Mouse (Mus musculus) CD4-positive, CD25-positive, alpha-beta regulatory T cell (primary cell): Measurements from ENCODE around the gene Hist1h2bc. TPM values are rescaled to one million over a fixed set of nuclear protein-coding genes. Genes with fewer than 3 reads are reported as not detected.

Experiments
- polyA plus RNA-seq: library from polyadenylated mRNA; unstranded; fragments of 100-300 nt; shearing (Covaris generic); gene quantifications from one replicate; pipeline ENCODE4 v1.2.1, GENCODE M21; 2017

The Hist1h2bc gene
- 10.5 TPM for polyA plus RNA-seq

DNA sequence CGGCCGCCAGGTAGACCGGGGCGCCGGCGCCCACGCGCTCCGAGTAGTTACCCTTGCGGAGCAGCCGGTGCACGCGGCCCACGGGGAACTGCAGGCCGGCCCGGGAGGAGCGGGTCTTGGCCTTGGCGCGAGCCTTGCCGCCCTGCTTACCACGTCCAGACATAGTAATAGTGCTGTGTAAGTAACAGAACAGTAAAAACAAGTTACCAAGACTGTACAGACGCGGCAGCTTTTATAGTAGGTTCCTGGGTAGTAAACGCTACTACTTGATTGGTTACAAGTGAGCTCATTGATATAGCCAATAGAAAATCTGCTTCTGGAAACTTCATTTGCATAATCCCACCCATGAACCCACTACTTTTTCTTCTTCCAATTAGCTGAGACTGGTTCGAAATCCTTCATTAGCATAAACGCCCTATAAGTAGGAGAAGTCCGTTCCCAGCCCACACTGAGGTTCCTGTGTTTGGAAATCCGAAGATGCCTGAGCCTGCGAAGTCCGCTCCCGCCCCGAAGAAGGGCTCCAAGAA, at the start of gene Hist1h2bc, which contains the start of gene Hist1h2ac:
Hist1h2bc (plus strand) TSS at position 445 of the 527 bp plus-strand sequence.
Hist1h2ac (minus strand) TSS at position 194 of the 527 bp plus-strand sequence.

DNA sequence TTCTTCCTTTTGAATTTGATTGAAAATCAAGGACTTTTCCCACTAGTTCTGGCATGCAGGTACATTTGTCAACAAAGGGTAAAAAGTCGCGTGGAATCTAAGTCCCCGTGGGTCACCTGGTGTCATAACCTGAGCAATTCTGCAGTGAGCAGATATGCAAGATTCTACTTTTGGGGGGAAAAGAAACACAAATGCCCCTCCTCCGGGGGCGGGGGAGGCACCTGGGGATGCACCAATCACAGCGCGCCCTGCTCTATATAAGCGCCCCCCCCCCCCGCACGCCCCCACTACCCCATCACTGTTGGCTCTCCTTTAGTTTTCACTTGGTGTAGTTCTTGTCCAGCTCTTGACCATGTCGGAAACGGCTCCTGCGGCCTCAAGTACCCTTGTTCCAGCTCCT, 11.5 kb downstream of the Hist1h2bc start, which contains the start of gene Hist1h1t:
Hist1h1t (plus strand) TSS at position 301 of the 400 bp plus-strand sequence.

GRCm38 (mm10) chr13:23698300-23698693, 14.3 kb downstream of the Hist1h2bc start, which contains the start of gene Hist1h4c:
Gene Hist1h4c, minus strand, starts transcription at chr13:23698454.

GRCm38 (mm10) chr13:23710374-23711089, 26.5 kb downstream of the Hist1h2bc start, which contains the start of gene Hfe:
Gene Hfe, minus strand, starts transcription at chr13:23710854.

GRCm38 (mm10) chr13:23738677-23739068, 54.7 kb downstream of the Hist1h2bc start, which contains the start of gene Hist1h1c:
Gene Hist1h1c, plus strand, starts transcription at chr13:23738808.

Other genes with a start within 250 kb of the Hist1h2bc start
- gene Btn1a1, start 218.3 kb upstream of the Hist1h2bc start, polyA plus RNA-seq = 0.05 TPM
- gene Btn2a2, start 195.3 kb upstream of the Hist1h2bc start, polyA plus RNA-seq = not detected
- 5.1 TPM for gene Hist1h4h, start 153.1 kb upstream of the Hist1h2bc start, polyA plus RNA-seq
- not detected for gene Hist1h2af, start 150.3 kb upstream of the Hist1h2bc start, polyA plus RNA-seq
- 0.53 TPM for gene Hist1h3g, start 148.8 kb upstream of the Hist1h2bc start, polyA plus RNA-seq
- gene Hist1h2bh, start 140.8 kb upstream of the Hist1h2bc start, polyA plus RNA-seq = not detected
- 0.37 TPM for gene Hist1h3f, start 140.1 kb upstream of the Hist1h2bc start, polyA plus RNA-seq
- gene Hist1h4f, start 132.6 kb upstream of the Hist1h2bc start, polyA plus RNA-seq = 0.66 TPM
- gene Hist1h1d, start 130.9 kb upstream of the Hist1h2bc start, polyA plus RNA-seq = 0.60 TPM
- gene Hist1h3e, start 121.8 kb upstream of the Hist1h2bc start, polyA plus RNA-seq = 2.0 TPM
- 4.5 TPM for gene Hist1h2ae, start 113.0 kb upstream of the Hist1h2bc start, polyA plus RNA-seq
- gene Hist1h2bg, start 112.8 kb upstream of the Hist1h2bc start, polyA plus RNA-seq = 3.0 TPM
- 0.68 TPM for gene Hist1h2bf, start 110.0 kb upstream of the Hist1h2bc start, polyA plus RNA-seq
- gene Hist1h2ad, start 109.8 kb upstream of the Hist1h2bc start, polyA plus RNA-seq = not detected
- gene Hist1h3d, start 108.4 kb upstream of the Hist1h2bc start, polyA plus RNA-seq = 0.18 TPM
- gene Hist1h4d, start 102.6 kb upstream of the Hist1h2bc start, polyA plus RNA-seq = 17.1 TPM
- 3.0 TPM for gene Hist1h2be, start 63.1 kb upstream of the Hist1h2bc start, polyA plus RNA-seq
- gene Hist1h1e, start 61.6 kb upstream of the Hist1h2bc start, polyA plus RNA-seq = 13.2 TPM
- 0.59 TPM for gene Hist1h2ac, start 251 bp upstream of the Hist1h2bc start, polyA plus RNA-seq
- gene Hist1h1t, start 11.6 kb downstream of the Hist1h2bc start, polyA plus RNA-seq = not detected
- gene Hist1h4c, start 14.3 kb downstream of the Hist1h2bc start, polyA plus RNA-seq = 5.3 TPM
- gene Hfe, start 26.7 kb downstream of the Hist1h2bc start, polyA plus RNA-seq = 0.74 TPM
- 23.2 TPM for gene Hist1h1c, start 54.6 kb downstream of the Hist1h2bc start, polyA plus RNA-seq
- gene Hist1h3c, start 61.4 kb downstream of the Hist1h2bc start, polyA plus RNA-seq = 0.38 TPM
- not detected for gene Hist1h2bb, start 62.5 kb downstream of the Hist1h2bc start, polyA plus RNA-seq
- gene Hist1h2ab, start 66.9 kb downstream of the Hist1h2bc start, polyA plus RNA-seq = 1.7 TPM
- not detected for gene Hist1h3b, start 68.1 kb downstream of the Hist1h2bc start, polyA plus RNA-seq
- gene Hist1h4b, start 72.8 kb downstream of the Hist1h2bc start, polyA plus RNA-seq = 14.5 TPM
- gene Hist1h4a, start 77.0 kb downstream of the Hist1h2bc start, polyA plus RNA-seq = not detected
- 4.0 TPM for gene Hist1h3a, start 78.2 kb downstream of the Hist1h2bc start, polyA plus RNA-seq
- 1.1 TPM for gene Hist1h1a, start 79.5 kb downstream of the Hist1h2bc start, polyA plus RNA-seq
- not detected for gene Trim38, start 85.7 kb downstream of the Hist1h2bc start, polyA plus RNA-seq
- not detected for gene Slc17a2, start 122.8 kb downstream of the Hist1h2bc start, polyA plus RNA-seq
- gene Slc17a3, start 155.2 kb downstream of the Hist1h2bc start, polyA plus RNA-seq = not detected
- not detected for gene Slc17a1, start 183.6 kb downstream of the Hist1h2bc start, polyA plus RNA-seq
- gene Slc17a4, start 230.8 kb downstream of the Hist1h2bc start, polyA plus RNA-seq = not detected
- not detected for gene Hist1h2ba, start 250.0 kb downstream of the Hist1h2bc start, polyA plus RNA-seq